Mouse (Mus musculus): ENCODE data around the gene Klf12. TPM values are rescaled to one million over a fixed set of nuclear protein-coding genes. Genes with fewer than 3 reads are reported as not detected.

Klf12 gene
- polyA plus RNA-seq, 1 experiment from 2014 or later, result 3.1 TPM

GRCm38 (mm10) chr14:100132479-100132878 is 152.0 kb downstream of the Klf12 start:
- H3K27me3 ChIP-seq (replicated peaks; ENCODE audit: control insufficient read depth, insufficient read depth, low read length), result no peaks in the 10 kb centered on the region
- no peaks in the 10 kb centered on the region for H3K36me3 ChIP-seq (ENCODE audit: control insufficient read depth, insufficient read depth)
- H3K4me3 ChIP-seq (ENCODE audit: low read depth, low read length), result no peak overlapping the region
- H3K27ac ChIP-seq (ENCODE audit: low read depth, low read length), result no peak overlapping the region
- H3K9me3 ChIP-seq (ENCODE audit: control insufficient read depth), result no peaks in the 10 kb centered on the region
- no peak overlapping the region for H3K4me2 ChIP-seq (replicated peaks; ENCODE audit: low read depth)
- TF ChIP-seq CTCF (IDR thresholded peaks at IDR 0.05; ENCODE audit: low read depth), result no peak
- no peaks in the 10 kb centered on the region for H3K4me1 ChIP-seq (replicated peaks; ENCODE audit: control insufficient read depth, insufficient read depth, low read length)
- ATAC-seq, result no peak
- 70% methylated on average over 4 of the region's 4 CpGs for WGBS
- no peak overlapping the region for H3K9ac ChIP-seq (ENCODE audit: low read depth, low read length)

DNA sequence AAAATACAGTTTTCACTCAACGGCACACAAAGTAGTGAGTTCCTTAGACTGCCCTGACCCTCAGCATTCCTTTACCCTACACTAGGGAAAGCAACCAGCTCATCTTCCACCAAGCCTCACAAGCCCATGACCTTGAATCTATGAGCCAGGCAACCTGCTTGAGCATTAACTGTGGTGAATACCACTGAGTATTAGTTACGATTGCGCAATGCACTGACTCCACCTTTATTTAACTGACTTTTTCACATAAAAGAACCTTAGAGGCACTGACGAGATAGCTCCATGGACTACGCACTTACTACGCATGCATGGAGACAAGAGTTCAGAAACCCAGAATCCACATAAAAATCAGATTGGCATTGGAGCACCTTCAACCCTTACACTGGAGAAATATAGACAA is 158.4 kb downstream of the Klf12 start:
- Histone ChIP-seq H3K9me3 (ENCODE audit: control insufficient read depth) (no peaks in the 10 kb centered on the region), H3K4me3 (ENCODE audit: low read depth, low read length) (no peak overlapping the region), H3K27me3 (replicated peaks; ENCODE audit: control insufficient read depth, insufficient read depth, low read length) (no peaks in the 10 kb centered on the region), H3K27ac (ENCODE audit: low read depth, low read length) (no peak overlapping the region), H3K9ac (ENCODE audit: low read depth, low read length) (no peak overlapping the region), H3K36me3 (ENCODE audit: control insufficient read depth, insufficient read depth) (no peaks in the 10 kb centered on the region), H3K4me1 (replicated peaks; ENCODE audit: control insufficient read depth, insufficient read depth, low read length) (no peaks in the 10 kb centered on the region), H3K4me2 (replicated peaks; ENCODE audit: low read depth) (no peak overlapping the region)
- no peak for ATAC-seq
- TF ChIP-seq CTCF (IDR thresholded peaks at IDR 0.05; ENCODE audit: low read depth), result no peak
- WGBS, result 72% methylated on average over 6 of the region's 6 CpGs

DNA sequence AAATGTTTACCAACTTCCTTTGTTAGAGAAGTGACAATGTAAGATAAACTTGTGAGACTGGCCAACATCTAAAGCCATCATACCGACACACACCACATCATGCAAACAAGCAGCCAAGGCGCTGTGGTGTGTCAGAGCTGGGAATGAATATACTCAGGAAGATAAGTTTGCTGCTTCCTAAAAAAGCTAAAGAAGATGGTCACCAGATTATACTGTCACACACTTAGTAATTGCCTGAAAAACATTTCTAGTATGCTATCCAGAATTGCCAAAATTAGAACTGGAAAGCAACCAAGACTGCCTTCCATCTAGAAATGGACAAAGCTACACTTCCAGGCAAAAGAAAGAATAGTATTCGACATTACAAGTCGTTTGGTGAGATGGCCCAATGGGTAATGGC is 163.4 kb downstream of the Klf12 start:
- Histone ChIP-seq H3K4me2 (replicated peaks; ENCODE audit: low read depth) (no peak overlapping the region), H3K9me3 (ENCODE audit: control insufficient read depth) (no peaks in the 10 kb centered on the region), H3K9ac (ENCODE audit: low read depth, low read length) (no peak overlapping the region), H3K27me3 (replicated peaks; ENCODE audit: control insufficient read depth, insufficient read depth, low read length) (no peaks in the 10 kb centered on the region), H3K36me3 (ENCODE audit: control insufficient read depth, insufficient read depth) (no peaks in the 10 kb centered on the region), H3K27ac (ENCODE audit: low read depth, low read length) (no peak overlapping the region), H3K4me1 (replicated peaks; ENCODE audit: control insufficient read depth, insufficient read depth, low read length) (no peaks in the 10 kb centered on the region), H3K4me3 (ENCODE audit: low read depth, low read length) (no peak overlapping the region)
- TF ChIP-seq CTCF (IDR thresholded peaks at IDR 0.05; ENCODE audit: low read depth), result no peak
- no peak for ATAC-seq
- WGBS, result 89% methylated on average over 4 of the region's 4 CpGs

- H3K4me3 ChIP-seq (ENCODE audit: low read depth, low read length), result no peak overlapping the region
- 70% methylated on average over 3 of the region's 3 CpGs for WGBS
- H3K4me1 ChIP-seq (replicated peaks; ENCODE audit: control insufficient read depth, insufficient read depth, low read length), result no peaks in the 10 kb centered on the region
- no peaks in the 10 kb centered on the region for H3K9me3 ChIP-seq (ENCODE audit: control insufficient read depth)
- no peaks in the 10 kb centered on the region for H3K27me3 ChIP-seq (replicated peaks; ENCODE audit: control insufficient read depth, insufficient read depth, low read length)
- no peak overlapping the region for H3K4me2 ChIP-seq (replicated peaks; ENCODE audit: low read depth)
- no peak for TF ChIP-seq CTCF (IDR thresholded peaks at IDR 0.05; ENCODE audit: low read depth)
- no peak overlapping the region for H3K9ac ChIP-seq (ENCODE audit: low read depth, low read length)
- H3K27ac ChIP-seq (ENCODE audit: low read depth, low read length), result no peak overlapping the region
- ATAC-seq, result no peak
- no peaks in the 10 kb centered on the region for H3K36me3 ChIP-seq (ENCODE audit: control insufficient read depth, insufficient read depth)
These were observed 164.6 kb downstream of the Klf12 start for GRCm38 (mm10) chr14:100119866-100120265.

GRCm38 (mm10) chr14:100113419-100113818 is 171.1 kb downstream of the Klf12 start:
- H3K9me3 ChIP-seq (ENCODE audit: control insufficient read depth), result no peaks in the 10 kb centered on the region
- H3K4me2 ChIP-seq (replicated peaks; ENCODE audit: low read depth), result no peak overlapping the region
- no peaks in the 10 kb centered on the region for H3K27me3 ChIP-seq (replicated peaks; ENCODE audit: control insufficient read depth, insufficient read depth, low read length)
- H3K9ac ChIP-seq (ENCODE audit: low read depth, low read length), result no peak overlapping the region
- no peak for TF ChIP-seq CTCF (IDR thresholded peaks at IDR 0.05; ENCODE audit: low read depth)
- H3K4me1 ChIP-seq (replicated peaks; ENCODE audit: control insufficient read depth, insufficient read depth, low read length), result no peaks in the 10 kb centered on the region
- H3K27ac ChIP-seq (ENCODE audit: low read depth, low read length), result no peak overlapping the region
- H3K36me3 ChIP-seq (ENCODE audit: control insufficient read depth, insufficient read depth), result no peaks in the 10 kb centered on the region
- WGBS, result 70% methylated on average over 6 of the region's 6 CpGs
- no peak for ATAC-seq
- H3K4me3 ChIP-seq (ENCODE audit: low read depth, low read length), result no peak overlapping the region

GRCm38 (mm10) chr14:100111735-100112134 is 172.7 kb downstream of the Klf12 start:
- Histone ChIP-seq H3K4me1 (replicated peaks; ENCODE audit: control insufficient read depth, insufficient read depth, low read length) (no peaks in the 10 kb centered on the region), H3K27me3 (replicated peaks; ENCODE audit: control insufficient read depth, insufficient read depth, low read length) (no peaks in the 10 kb centered on the region), H3K9ac (ENCODE audit: low read depth, low read length) (no peak overlapping the region), H3K27ac (ENCODE audit: low read depth, low read length) (no peak overlapping the region), H3K9me3 (ENCODE audit: control insufficient read depth) (no peaks in the 10 kb centered on the region), H3K4me3 (ENCODE audit: low read depth, low read length) (no peak overlapping the region), H3K36me3 (ENCODE audit: control insufficient read depth, insufficient read depth) (no peaks in the 10 kb centered on the region), H3K4me2 (replicated peaks; ENCODE audit: low read depth) (no peak overlapping the region)
- no peak for TF ChIP-seq CTCF (IDR thresholded peaks at IDR 0.05; ENCODE audit: low read depth)
- ATAC-seq, result no peak
- WGBS, result 20% methylated on average over 1 of the region's 1 CpGs

- Histone ChIP-seq H3K4me3 (ENCODE audit: low read depth, low read length) (no peak overlapping the region), H3K36me3 (ENCODE audit: control insufficient read depth, insufficient read depth) (no peaks in the 10 kb centered on the region), H3K4me1 (replicated peaks; ENCODE audit: control insufficient read depth, insufficient read depth, low read length) (no peaks in the 10 kb centered on the region), H3K9me3 (ENCODE audit: control insufficient read depth) (no peaks in the 10 kb centered on the region), H3K27ac (ENCODE audit: low read depth, low read length) (no peak overlapping the region), H3K9ac (ENCODE audit: low read depth, low read length) (no peak overlapping the region), H3K4me2 (replicated peaks; ENCODE audit: low read depth) (no peak overlapping the region), H3K27me3 (replicated peaks; ENCODE audit: control insufficient read depth, insufficient read depth, low read length) (no peaks in the 10 kb centered on the region)
- TF ChIP-seq CTCF (IDR thresholded peaks at IDR 0.05; ENCODE audit: low read depth), result no peak
- ATAC-seq, result no peak
- WGBS, result 64% methylated on average over 6 of the region's 6 CpGs
These were observed 174.9 kb downstream of the Klf12 start for GRCm38 (mm10) chr14:100109563-100109962.
